Mouse (Mus musculus) C2C12 (cell line): ENCODE measurements around the gene Klhl32.

ENCODE experiments used
- CTCF ChIP-seq: IDR thresholded peaks from one replicate; pipeline ENCODE4 v1.5.1; 2011; ENCODE audit not compliant: control insufficient read depth, insufficient read depth, insufficient read length
- FOSL1 ChIP-seq: IDR thresholded peaks from one replicate; pipeline ENCODE4 v1.8.0; 2011; ENCODE audit warnings: mild to moderate bottlenecking, low read length; ENCODE audit not compliant: poor library complexity, insufficient read depth, severe bottlenecking
- MAX ChIP-seq: IDR thresholded peaks from one replicate; pipeline ENCODE4 v1.6.1; 2011; ENCODE audit warnings: mild to moderate bottlenecking, control low read depth
- MYOD1 ChIP-seq: IDR thresholded peaks from one replicate; pipeline ENCODE4 v1.6.1; 2011; ENCODE audit warnings: low read depth; ENCODE audit not compliant: control insufficient read depth, insufficient read length
- MYOG ChIP-seq: IDR thresholded peaks from one replicate; pipeline ENCODE4 v1.6.1; 2011; ENCODE audit not compliant: control insufficient read depth, insufficient read length; ENCODE audit errors: extremely low read depth
- USF1 ChIP-seq: IDR thresholded peaks from one replicate; pipeline ENCODE4 v1.6.1; 2011; ENCODE audit warnings: low read depth, mild to moderate bottlenecking, control low read depth, moderate library complexity

DNA sequence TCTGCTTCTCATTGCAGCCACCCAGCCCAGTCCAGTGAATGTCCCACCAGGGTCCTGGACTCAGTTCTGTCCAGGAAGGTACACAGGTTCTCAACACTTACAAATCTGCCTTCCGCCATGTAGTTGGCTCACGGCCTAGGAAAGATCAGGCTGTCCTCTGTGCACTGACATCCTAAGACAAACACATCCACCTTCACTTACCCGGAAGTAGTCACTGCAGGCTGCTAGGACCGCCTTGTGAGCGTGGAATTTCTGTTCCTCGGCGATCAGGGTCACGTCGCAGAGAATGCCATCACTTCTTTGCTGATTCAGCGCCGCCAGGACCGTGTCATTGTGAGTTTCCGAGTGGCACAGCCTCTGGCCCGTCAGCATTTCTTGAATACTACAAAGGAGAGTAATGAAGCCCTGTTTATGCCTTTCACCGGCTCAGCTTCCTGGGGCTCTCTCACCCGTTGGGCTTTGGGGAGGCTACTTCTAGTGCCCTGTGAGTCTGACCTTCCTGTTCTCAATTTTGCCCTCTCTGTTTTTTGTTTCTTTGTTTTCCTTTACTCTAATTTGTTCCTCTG lies 58.4 kb downstream of the Klhl32 start:
- TF ChIP-seq CTCF, result no peak
- TF ChIP-seq MAX, result no peak
- no peak for TF ChIP-seq USF1
- no peak for TF ChIP-seq MYOD1
- TF ChIP-seq MYOG, result no peak
- no peak for TF ChIP-seq FOSL1
